In genomic region chr7:99473638-99474407, GRCm38 (mm10) we compare ENCODE assay signal across 8 mouse cellular contexts. TPM values are rescaled to one million over a fixed set of nuclear protein-coding genes. Genes with fewer than 3 reads are reported as not detected.
DNase-seq lines count a peak whose midpoint lies in the region; ATAC-seq and TF ChIP-seq lines count a peak whose summit lies in the region.

No protein-coding gene starts in this region.

- peak; percentile 73 to 81 for DNase-seq in adrenal gland, adult (ENCODE audit: inconsistent age in 2 of 2, low spot score in 1 of 2)
- DNase-seq in adrenal gland, postnatal 4 days (ENCODE audit: low spot score in 2 of 2) = no peak
- DNase-seq in layer of hippocampus, adult 9-11 months = peak; percentile 32
- DNase-seq in layer of hippocampus, adult 8-10 months (ENCODE audit: low spot score in 2 of 2) = no peak
- no peak for DNase-seq in hindbrain, embryonic 11.5 days (ENCODE audit: low spot score)
- no peak for DNase-seq in retina, embryonic 14.5 days (ENCODE audit: low spot score)
- no peak for DNase-seq in B cell, adult 2 months

- no peak for TF ChIP-seq POLR2A in myocyte (IDR thresholded peaks at IDR 0.05; ENCODE audit: insufficient read length, low read depth)

- no peak overlapping the region for H3K4me2 ChIP-seq in hindbrain, embryonic 11.5 days (replicated peaks; ENCODE audit: low read depth, low read length)
- no peak overlapping the region for H3K4me2 ChIP-seq in myocyte (ENCODE audit: low read depth)

- no peak overlapping the region for H3ac ChIP-seq in myocyte (ENCODE audit: control insufficient read depth, insufficient read length)

- 0 out of 2 replicates have a peak, but pooled peaks cover 5% of the 10 kb centered on the region for H3K36me3 ChIP-seq in hindbrain, embryonic 11.5 days (ENCODE audit: control insufficient read depth, insufficient read depth, low read length)
- no peaks in the 10 kb centered on the region for H3K36me3 ChIP-seq in myocyte (ENCODE audit: control insufficient read depth, insufficient read depth)

- no peak for ATAC-seq in hindbrain, embryonic 11.5 days (ENCODE audit: low FRiP score)

- no peak overlapping the region for H3K9ac ChIP-seq in hindbrain, embryonic 11.5 days (ENCODE audit: low read depth, low read length)

- H3K27me3 ChIP-seq in hindbrain, embryonic 11.5 days (ENCODE audit: control insufficient read depth, insufficient read depth, low read length) = peaks cover 8% of the 10 kb centered on the region; the same call in 1 of the 2 replicates
- no peaks in the 10 kb centered on the region for H3K27me3 ChIP-seq in myocyte (ENCODE audit: control insufficient read depth, insufficient read depth, insufficient read length)

- H3K9me3 ChIP-seq in hindbrain, embryonic 11.5 days (ENCODE audit: control insufficient read depth, low read length) = no peaks in the 10 kb centered on the region

- peak overlapping the region; percentile 80 for H3K27ac ChIP-seq in hindbrain, embryonic 11.5 days (ENCODE audit: low read depth, low read length)

- H3K79me2 ChIP-seq in myocyte (ENCODE audit: control insufficient read depth, insufficient read depth) = no peaks in the 10 kb centered on the region

- no peak overlapping the region for H3K4me3 ChIP-seq in hindbrain, embryonic 11.5 days (ENCODE audit: low read depth, low read length)
- H3K4me3 ChIP-seq in myocyte = no peak overlapping the region

- peaks cover 3% of the 10 kb centered on the region; the same call in 1 of the 2 replicates for H3K4me1 ChIP-seq in hindbrain, embryonic 11.5 days (replicated peaks; ENCODE audit: control insufficient read depth, insufficient read depth, low read length)

- WGBS in hindbrain, embryonic 11.5 days = 84% methylated on average over 14 of the region's 14 CpGs

TF ChIP-seq in myocyte, 11 proteins besides CTCF, POLR2A, EP300 and RAD21:
- no peak for TF ChIP-seq MAX (IDR thresholded peaks at IDR 0.05; ENCODE audit: low read depth)
- no peak for TF ChIP-seq TCF3 (IDR thresholded peaks at IDR 0.05; ENCODE audit: insufficient read length, low read depth)
- no peak for TF ChIP-seq MYOD1 (IDR thresholded peaks at IDR 0.05; ENCODE audit: control insufficient read depth in 1 of 3, insufficient read length in 2 of 3, low read depth in 2 of 3)
- no peak for TF ChIP-seq CEBPB (IDR thresholded peaks at IDR 0.05; ENCODE audit: insufficient read depth, poor library complexity, severe bottlenecking)
- TF ChIP-seq USF1 (IDR thresholded peaks at IDR 0.05; ENCODE audit: low read depth) = no peak
- TF ChIP-seq POLR2AphosphoS2 (IDR thresholded peaks at IDR 0.05; ENCODE audit: insufficient read length, low read depth) = peak; percentile 76
- TF ChIP-seq SRF (IDR thresholded peaks at IDR 0.05; ENCODE audit: control insufficient read depth, insufficient read length, low read depth) = no peak

RNA-seq across cellular contexts. Expression of gene Klhl35, which starts 8.0 kb away (rescaled TPM):
- total RNA-seq in adrenal gland, postnatal 4 days (2021) = 1 to 10 TPM; 2.1 to 3.6 TPM
- 1 to 10 TPM; 1.2 to 4.2 (median 2.5) TPM for total RNA-seq in layer of hippocampus, adult 8-10 months (2022)
- polyA plus RNA-seq in hindbrain, embryonic 11.5 days (2014; fragmentation: Nextera tagmentation; extraction: Ambion mirVana) = 30.3 and 35.7 TPM in 2 replicates
- polyA plus RNA-seq in myocyte (2012; fragmentation: generic; extraction: Trizol) = not detected

RNA-seq across cellular contexts. Expression of gene Rps3, which starts 9.7 kb away (rescaled TPM):
- 100 to 1,000 TPM; 720 TPM for total RNA-seq in adrenal gland, postnatal 4 days (2021)
- total RNA-seq in layer of hippocampus, adult 8-10 months (2022) = 100 to 1,000 TPM; 222 to 342 (median 280) TPM
- 696 and 707 TPM in 2 replicates for polyA plus RNA-seq in hindbrain, embryonic 11.5 days (2014; fragmentation: Nextera tagmentation; extraction: Ambion mirVana)
- polyA plus RNA-seq in myocyte (2012; fragmentation: generic; extraction: Trizol) = 2,049 TPM

Comparison
In these comparisons a context has a peak if more than half of its experiments do, and no peak if none do; other contexts are left out.
1. DNase-seq: peak in adrenal gland, adult (2 of 2) and layer of hippocampus, adult 9-11 months (single experiment); none in adrenal gland, postnatal 4 days (0 of 2), layer of hippocampus, adult 8-10 months (0 of 2), hindbrain, embryonic 11.5 days (single experiment), retina, embryonic 14.5 days (single experiment) and B cell, adult 2 months (0 of 2).